Mouse (Mus musculus) fibroblast of lung, adult 2 months (primary cell): ENCODE measurements around the gene Traf2.

Experiments used
- DNase-seq: peaks from one replicate; pipeline ENCODE4 v3.0.0-alpha.2; 2011; ENCODE audit warnings: low read depth

The Traf2 gene

GRCm38 (mm10) chr2:25493476-25493961 is 53.2 kb downstream of the Traf2 start, which contains the start of gene Lcn12:
Lcn12 (minus strand) TSS chr2:25493911.
- DNase-seq, result no peak

GRCm38 (mm10) chr2:25492988-25493387 is 53.8 kb downstream of the Traf2 start:
- no peak for DNase-seq

GRCm38 (mm10) chr2:25488671-25489068 is 58.1 kb downstream of the Traf2 start:
- no peak for DNase-seq

DNA sequence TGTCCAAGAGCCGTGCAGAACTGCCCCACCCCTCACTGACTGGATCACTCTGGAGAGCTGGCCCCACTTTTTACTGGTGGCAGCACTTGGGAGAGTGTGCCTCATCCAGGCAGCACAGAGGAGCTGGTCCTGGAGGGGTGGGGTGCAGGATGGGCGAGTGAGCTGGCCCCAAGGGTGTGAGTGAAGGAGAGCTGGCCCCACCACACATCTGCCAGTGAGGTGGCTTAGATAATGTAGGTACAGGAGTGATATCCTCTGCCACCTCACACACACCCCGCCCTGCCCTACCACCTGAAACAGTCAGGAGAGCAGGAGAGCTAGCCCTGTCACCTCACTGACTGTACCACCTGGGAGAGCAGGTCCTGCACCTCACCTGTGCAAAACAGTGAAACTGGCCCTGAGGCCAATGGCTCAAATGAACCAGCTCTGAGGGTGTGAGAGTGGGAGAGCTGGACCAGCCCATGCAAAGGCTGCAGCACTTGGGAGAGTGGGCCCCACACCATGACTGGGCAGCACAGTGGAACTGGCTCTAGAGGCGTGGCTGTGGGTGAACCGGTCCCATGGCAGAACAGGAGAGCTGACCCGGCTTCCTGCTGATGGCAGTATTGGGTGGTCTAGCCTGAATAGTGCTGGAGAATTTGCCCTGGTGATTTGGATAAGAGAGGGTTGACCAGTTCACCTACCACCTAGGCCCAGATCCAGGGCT is 58.6 kb downstream of the Traf2 start:
- no peak for DNase-seq

DNA sequence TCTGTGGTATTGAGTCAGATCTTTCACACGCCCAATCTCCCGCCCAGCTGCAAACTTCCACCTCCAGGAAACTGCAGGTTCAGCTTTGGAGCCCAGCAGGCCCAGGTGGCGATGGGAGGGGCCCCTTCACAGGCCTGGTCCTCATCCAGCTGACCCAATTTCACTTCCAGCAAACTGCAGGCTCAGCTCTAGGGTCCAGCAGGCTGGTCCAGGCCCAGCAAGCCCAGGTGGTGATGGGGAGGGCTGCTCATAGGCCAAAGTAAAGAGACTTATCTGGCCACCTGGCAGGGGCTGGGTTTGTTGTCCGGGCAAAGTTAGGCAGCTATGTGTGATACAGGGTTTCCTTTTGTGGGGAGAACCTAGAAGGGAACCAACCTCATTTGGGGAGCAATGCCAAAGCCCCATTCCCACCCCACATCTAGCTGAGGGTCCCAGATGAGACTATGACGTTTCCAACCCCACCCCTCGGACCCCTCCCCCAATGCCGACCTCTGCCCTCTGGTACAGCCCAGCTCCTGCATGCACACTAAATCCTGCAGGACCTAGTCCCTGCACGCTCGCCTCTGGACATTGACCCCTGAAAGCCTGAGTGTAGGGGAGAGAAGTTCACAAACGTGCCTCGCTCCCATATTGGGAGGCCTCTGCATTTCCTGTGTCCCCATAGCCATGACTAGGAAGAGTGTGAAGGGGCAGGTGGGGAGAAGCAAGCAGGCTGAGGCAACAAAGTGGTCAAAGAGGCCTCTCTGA is 61.7 kb downstream of the Traf2 start:
- no peak for DNase-seq

DNA sequence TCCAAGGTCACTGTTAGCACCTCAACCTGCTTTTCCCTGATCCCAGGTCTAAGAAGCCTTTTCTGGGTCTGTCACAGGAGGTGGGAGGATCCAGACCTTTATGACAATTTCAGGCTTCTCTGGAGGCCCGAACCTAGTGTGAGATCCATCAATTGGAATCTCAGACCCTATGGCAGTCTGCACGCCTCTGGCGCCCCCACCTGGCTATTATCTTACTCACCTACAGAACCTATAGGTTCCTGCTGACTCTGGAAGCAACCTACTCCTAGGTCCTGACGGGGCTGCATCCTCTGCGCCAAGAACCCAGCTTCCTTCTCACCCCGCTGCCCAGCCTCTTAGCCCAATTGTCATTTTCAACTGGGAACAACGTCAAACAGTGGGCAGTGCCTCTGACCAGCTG is 63.8 kb downstream of the Traf2 start:
- DNase-seq, result no peak

DNA sequence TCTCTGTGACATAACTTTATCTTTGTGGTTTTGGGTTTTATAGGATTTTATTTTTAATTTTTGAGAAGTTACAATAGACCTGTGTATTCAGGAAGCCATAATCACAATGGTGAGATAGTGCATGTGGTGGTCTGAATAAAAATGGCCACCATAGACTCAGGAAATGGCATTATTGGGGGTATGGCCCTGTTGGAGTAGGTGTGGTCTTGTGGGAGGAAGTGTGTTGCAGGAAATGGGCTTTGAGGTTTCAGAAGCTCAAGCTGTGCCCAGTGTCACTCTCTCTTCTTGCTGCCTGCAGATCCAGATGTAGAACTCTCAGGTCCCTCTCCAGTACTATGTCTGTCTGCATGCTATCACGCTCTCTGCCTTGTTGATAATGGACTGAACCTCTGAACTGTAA is 66.2 kb downstream of the Traf2 start:
- DNase-seq, result no peak

DNA sequence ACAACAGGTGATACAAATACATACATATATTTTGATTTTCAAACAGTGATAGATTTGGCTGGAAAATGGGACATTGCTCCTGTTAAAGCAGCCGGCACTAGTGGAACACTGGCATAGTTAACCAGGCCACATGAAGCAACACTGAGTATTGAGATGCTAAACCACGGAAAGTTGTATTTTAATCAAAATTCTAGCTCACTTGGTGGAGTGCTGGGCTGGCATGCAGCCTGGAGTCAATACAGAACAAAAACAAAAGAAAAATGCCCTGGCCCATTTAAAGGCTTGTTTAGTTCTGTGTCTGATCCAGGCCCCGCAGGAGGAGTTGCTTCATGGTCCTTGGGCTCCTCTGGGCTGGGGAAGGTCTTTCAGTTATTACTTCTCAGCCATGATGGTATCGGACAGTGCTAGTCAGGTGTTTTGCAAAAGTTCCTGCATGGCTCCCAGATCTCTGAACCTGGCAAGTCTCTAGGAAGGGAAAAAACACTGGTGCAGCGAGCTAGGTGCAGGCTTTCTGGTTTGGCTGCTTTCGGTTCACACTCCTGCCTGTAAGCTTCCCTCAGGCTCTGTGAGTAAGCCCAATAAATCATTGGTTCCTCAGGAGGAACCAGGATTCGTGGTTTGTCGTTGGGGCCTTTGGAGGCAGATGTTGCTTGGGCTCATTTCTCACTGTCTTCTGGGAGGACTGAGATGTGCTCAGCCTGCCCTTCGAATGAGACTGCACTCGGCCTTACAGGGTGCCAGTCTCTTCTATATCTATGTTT is 67.0 kb downstream of the Traf2 start:
- DNase-seq, result no peak

- no peak for DNase-seq
Measured at GRCm38 (mm10) chr2:25477967-25478675, 68.6 kb downstream of the Traf2 start.

GRCm38 (mm10) chr2:25477541-25477940 is 69.2 kb downstream of the Traf2 start:
- no peak for DNase-seq

DNA sequence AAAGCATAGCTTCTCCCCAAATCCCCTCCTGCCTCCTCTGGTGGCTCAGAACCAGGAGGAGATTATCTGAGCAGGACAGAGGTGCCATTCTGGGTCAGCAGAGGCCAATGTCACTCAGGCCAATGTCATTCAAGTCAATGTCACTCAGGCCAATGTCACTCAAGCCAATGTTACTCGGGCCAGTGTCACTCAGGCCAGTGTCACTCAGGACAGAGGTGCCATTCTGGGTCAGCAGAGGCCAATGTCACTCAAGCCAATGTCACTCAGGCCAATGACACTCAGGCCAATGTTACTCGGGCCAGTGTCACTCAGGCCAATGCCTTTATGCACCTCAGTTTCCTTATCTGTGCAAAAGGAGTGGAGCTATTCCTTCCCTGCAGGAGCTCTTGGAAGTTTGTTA is 74.2 kb downstream of the Traf2 start:
- DNase-seq, result no peak

DNA sequence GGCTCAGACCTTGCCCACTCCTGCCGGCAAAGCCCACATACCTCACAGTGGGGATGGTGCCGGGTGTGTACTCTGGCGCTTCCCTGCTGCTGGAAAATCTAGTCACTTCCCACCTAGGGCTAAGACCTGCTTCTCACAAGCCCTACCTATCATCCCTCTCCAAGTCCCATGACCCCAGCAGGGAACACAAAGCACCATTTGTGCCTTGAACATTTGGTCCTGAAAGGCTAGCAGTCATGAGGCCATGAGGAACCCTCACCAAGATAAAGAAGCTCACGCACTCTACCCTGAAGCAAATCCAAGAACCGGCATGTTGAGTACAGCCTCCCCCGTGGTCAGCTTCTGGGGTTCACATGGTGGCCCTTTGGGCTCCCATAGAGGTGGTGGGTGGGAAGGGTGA is 76.8 kb downstream of the Traf2 start, which contains the start of gene Ptgds:
Ptgds (minus strand) TSS at position 78 of the 400 bp plus-strand sequence.
- DNase-seq, result no peak

DNA sequence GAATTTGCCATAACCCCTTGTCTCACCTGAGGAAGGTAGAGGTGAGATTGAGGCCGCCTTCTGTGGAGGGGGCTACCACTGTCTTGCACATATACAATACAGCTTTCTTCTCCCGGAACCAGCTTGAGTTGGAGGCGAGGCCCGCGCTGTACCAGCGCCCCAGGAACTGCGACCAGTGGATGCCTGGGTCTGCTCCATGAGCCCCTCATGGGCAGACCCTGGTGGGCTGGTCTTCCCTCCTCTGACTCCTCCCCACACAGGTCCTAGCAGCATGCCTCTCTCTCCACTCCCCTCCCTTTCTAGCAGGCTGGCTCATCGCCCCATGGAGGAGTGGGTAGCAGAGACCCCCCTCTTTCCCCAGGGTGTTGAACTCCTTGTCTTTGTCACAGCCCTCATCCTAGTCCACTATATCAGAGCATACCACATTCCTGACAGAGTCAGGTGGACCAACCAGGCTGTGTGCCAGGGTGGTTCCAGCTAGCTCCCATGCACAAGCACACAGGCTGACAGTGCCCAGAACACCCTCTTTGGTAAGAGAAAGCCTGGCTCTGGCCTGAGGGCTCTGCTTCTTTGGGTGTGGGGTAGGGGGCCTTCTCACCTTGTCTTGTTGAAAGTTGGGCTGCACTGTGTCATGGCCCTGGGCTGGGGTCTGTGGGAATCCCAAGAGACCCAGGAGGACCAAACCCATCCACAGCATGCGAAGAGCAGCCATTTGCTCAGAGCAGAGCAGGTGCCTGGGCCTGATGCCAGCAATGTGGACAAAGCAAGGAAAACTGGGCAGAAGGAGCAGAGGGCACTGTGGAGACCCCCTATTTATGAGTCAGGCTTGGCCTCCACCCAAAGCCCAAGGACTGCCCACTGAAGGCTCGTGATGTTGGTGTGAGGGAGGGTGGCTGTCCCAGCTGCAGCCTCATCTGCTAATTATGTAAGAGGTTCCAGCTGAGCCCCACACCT is 77.5 kb downstream of the Traf2 start:
- no peak for DNase-seq
